Mouse (Mus musculus): ENCODE measurements around the gene Fam117a.
"Not testable (repeated sequence)": the region's sequence is repeated elsewhere in the genome, so short reads cannot be mapped to it uniquely, and the experiment has no call there.

Gene Fam117a

DNA sequence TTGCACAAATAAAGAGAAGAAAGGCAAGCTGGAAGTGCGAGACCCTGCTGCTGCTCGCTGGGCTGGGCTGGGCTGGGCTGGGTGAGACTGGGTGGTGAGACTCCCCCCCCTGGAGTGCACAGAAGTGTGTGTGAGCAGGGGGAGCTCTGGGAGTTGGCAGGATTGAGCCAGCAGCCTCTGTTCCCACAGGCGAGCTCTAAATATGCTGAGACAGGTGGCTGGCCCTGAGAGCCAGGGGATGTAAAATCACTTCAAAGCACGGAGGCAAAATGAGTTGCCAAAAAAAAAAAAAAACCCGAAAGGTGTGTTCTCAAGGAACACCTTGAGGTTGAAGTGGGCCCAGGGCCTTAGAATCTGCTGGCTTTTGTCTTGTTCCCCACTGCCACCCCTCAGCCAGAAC, 54.9 kb downstream of the Fam117a start:
- no peak for DNase-seq (ENCODE audit: extremely low spot score, low read depth, low spot score)

DNA sequence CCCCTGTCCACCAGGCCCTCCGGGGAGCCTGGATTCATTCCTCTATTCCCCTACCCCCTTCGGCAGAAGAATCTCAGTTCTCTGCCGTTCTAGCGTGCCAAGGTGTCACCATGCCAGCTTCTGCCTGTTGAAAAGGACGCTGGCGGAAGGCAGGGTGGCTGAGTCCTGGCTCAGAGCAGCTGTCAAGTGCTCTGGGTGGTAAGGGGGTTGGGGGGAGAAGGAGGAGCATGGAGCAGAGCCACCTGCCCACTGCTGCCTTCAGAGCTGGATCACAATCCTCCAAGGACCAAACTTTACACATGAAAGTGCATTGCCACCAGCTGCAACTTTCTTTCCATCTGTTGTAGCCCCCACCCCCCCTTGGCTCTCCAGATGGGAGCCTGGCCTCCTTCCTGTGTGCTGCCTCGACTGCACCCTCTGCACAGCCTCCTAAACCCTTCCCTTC, 55.4 kb downstream of the Fam117a start:
- no peak for DNase-seq (ENCODE audit: extremely low spot score, low read depth, low spot score)

DNA sequence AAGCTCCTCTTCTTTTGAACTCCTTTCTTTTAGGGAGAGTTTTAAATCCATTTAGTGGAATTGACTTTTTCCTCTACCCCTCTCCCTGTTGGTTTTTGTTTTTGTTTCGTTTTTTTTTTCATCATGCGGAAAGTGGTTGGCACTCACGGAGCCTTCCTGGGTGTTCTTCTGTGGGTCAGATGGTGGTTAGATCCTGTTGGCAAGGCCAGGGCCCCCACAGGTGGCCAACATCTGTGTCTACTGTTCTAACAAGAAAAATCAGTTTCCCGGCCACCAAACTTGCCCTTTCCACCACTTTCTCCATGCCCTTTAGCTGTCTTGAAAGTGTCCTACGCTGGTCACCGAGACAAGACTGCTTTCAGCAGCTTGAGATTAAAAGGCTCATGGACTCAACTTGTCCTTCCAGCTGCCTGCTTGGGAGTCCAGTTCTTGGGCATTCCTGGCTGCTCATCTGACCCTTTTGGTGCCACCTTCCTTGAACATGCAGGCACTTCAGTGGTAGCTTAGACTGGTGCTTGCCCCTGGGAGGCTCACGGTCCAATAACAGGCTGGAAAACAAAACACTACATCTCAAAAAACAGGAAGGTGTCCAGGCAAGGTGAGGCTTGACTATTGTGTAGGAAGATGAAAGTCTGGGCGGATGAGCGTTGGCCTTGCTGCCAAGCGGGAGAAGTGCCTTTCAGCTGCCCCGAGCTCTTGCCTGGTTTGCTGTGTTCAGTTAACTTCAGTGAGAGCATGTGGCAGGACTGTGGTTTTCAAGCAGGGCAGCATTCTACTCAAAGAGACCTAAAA, 56.1 kb downstream of the Fam117a start:
- DNase-seq (ENCODE audit: extremely low spot score, low read depth, low spot score) = no peak

DNA sequence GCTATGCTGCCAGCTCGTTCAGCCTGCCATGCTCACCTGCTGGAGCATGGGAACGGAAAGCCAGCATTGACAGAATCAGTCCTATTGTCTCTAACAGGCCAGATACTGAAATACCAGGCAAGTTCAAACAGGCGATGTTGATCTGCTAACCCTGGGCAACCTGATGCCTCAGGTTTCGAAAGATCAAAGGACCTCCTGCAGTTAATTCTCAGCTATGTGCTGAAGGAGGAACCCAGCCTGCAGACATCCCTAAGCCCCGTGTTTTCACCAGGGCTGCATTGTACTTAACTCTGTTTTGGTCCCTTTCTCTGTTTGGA, 56.6 kb downstream of the Fam117a start:
- DNase-seq (ENCODE audit: extremely low spot score, low read depth, low spot score) = no peak

DNA sequence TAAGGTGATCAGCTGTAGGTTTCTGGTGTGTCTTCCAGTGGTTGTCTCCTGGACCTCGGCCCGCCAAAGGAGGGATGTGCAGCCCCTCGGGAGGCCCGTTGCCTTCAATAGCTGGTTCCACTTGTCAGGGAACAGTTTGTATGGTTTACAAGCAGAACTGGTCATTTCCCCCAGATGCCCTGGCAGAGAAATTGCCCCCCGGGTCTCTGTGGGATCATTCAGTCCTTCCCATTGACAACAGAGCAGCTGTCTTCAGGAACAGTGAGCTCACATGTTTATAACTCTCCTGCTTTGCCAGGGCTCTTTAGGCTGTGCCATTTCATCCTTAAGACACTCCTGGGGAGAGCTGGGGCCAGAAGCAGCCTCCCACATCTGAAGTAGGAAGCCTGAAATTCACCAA, 57.3 kb downstream of the Fam117a start:
- no peak for DNase-seq (ENCODE audit: extremely low spot score, low read depth, low spot score)

DNA sequence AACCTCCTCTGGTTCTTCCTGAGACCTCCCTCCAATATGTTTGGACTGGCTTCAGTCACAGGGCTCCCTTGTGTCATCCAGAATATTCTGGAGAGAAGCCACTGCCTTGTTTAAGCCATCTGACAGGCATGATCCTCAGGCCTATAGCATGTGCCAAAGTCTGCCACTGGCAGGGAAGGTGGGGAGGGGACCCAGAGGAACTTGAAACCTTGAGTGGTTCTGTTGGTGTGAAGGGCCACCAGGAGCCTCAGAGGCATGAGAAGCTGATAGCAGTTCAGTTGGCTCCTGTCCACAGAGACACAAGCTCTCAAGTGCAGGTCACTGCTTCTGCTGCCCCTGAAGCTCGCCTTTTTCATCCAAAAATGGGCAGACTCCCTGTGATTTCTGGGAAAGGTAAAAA, 59.7 kb downstream of the Fam117a start:
- no peak for DNase-seq (ENCODE audit: extremely low spot score, low read depth, low spot score)

DNA sequence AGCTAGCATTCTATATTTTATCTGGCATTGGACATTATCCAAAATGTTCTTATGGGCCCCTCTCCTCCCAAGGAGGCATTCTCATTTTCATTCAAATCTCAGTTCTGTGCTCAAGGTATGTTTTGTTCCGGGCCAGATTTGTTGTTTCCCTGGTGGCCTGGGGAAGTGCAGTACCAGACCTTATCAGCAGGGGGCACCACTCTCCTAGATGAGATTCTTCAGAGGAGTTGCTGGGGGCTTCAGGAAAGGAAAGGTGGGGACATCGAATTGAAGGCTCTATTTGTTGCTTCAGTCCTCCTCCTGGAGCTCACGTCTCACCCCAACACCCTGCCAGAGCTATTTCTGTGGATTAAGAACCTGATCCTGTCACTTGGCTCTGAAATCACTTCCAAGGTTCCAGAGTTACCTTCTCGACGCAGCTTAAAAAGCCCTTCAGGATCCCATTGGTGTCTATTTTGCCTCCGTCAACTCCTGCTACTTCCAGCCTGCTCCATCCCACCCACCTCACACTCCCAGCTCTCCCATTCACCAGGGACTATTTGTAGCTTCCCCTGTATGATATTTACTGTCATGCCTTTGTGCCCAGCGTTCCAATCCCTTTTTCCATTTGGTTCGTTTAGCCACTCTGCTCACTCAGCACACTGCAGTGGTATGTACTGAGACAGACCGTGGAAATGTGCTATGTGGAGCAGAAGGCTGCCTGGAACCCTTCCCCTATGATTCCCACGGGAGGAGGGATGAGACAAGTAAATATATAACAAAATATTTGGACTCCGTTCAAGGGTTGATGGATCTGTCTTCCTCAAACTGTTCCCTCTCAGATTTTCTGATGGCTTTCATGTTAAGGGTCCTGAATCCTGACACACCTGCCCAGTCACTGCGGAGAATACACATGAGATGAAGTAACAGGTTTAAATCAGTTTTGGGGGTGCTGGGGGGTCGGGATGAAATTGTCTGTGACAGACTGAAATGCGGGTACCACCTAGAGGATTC, 61.3 kb downstream of the Fam117a start:
- DNase-seq (ENCODE audit: extremely low spot score, low read depth, low spot score) = no peak

DNA sequence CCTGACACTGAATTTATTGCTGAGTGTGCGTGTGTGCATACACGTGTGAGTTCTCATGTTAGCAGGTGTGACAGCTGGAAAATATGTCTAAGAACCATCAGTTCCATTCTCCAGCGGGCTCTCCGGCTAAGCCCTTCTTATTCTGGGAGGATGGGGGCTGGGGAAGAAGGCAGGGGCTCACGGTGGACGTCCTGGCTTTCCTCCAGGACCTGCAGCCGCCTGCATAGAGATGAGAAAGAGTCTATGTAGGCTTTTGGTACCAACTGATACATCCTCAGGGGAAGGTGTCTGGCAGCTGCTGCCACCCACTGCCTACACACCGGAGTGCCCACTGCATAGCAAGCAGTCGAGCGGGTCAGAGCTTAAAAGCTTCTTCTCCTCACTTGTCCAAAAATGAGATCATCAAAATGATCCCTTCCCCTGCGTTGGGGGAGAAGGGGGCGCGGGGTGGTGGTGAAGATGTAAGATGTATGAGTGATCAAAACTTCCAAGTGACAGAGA, 62.8 kb downstream of the Fam117a start:
- DNase-seq (ENCODE audit: extremely low spot score, low read depth, low spot score) = no peak

DNA sequence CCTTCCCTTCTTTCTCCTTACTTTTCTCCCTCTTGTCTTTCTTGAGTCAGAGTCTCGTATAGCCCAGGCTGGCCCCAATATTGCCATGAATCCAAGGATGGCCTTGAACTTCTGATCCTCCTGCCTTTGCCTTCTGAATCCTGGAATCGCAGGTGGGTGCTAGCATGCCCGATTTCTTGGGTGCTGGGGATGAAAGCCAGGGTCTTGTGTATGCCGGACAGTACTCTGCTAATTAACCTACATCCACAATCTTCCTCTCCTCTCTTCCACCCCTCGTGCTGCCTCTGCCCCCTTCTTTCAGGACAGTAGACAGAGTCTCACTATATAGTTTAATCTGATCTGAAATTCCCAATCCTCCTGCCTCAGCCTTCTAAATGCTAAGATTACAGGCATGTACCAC, 64.8 kb downstream of the Fam117a start:
- DNase-seq (ENCODE audit: extremely low spot score, low read depth, low spot score) = no peak

DNA sequence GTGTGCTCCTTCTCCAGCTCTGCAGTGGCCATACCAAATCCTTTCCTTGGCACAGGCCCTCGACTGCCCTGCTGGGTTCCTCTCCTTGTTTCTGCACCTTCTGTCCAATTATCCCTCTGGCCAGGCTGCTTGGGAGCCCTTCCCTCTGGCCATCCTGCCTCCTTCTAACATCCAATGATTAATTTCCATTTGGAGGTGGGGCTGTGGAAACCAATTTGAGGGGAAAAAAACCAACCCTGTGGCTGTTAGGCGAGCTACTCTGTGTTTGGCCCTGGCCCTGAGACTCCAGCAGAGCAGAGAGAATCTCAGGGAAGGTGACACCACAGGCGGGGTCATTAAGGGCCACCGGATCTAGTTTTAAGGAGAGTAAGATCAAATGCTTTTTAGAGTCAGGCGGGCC, 65.4 kb downstream of the Fam117a start:
- DNase-seq (ENCODE audit: extremely low spot score, low read depth, low spot score) = no peak

DNA sequence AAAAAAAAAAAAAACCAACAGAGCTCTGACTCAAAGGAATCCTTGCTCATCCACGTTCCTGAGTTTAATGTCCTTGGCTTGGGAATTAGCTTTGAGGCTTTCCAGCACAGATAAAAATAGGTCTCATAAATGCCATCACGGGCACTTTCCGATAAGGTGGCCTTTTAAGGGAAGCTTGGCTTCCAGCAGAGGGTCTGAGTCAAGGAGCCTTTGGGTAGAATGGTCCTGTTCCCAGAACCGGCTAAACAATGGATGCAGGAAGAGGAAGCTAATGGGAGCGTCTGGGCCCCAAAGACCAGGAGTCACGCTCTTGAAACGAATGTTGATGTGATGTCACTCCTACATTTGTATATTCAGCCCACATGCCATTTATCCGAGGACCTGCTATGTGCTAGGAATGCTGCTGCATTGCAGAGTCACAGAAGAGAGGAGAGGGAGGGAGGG, 65.9 kb downstream of the Fam117a start:
- no peak for DNase-seq (ENCODE audit: extremely low spot score, low read depth, low spot score)

DNA sequence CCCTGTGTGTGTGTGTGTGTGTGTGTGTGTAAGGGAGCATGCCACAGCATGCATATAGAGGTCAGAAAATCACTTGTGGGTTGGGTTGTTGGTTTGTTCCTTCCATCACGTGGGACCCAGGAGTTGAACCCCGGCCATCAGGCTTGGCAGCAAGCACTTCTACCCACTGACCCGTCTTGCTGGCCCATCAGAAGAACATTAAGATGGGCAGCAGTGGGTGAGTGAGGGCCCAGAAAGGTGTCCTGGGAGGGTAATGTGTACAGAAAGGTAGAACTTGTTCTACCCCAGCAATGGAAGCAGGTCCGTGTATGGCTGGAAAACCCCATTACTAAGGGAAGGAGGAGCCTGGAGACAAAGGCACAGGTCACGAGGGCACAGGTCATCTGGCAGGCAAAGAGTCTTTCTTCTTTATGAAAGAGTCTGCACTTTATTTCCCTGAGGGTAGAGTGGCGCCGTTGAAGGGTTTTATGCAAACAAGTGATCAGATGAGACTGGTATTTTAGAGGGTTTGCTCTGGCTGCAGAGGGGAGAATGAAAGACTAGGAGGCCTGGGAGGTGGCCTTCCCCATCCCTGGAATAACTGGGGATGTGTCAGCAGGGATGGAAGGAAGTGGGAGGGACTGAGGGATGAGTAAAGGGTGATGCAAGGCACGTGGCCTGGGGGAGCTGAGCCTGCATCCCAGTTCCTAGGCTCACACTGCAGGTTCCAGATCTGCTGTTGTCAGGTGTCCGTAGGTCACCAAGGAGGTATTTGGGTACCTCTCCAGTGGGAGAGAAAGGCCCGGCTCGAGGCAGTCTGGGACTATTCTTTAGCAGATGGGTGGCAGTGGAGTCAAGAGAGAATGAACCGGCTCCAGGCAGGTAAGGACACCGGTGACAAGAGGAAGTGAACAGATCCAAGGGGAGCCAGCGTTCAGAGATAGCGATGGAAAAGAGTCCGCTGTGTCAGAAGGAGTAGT, 66.8 kb downstream of the Fam117a start:
- DNase-seq (ENCODE audit: extremely low spot score, low read depth, low spot score) = no peak

DNA sequence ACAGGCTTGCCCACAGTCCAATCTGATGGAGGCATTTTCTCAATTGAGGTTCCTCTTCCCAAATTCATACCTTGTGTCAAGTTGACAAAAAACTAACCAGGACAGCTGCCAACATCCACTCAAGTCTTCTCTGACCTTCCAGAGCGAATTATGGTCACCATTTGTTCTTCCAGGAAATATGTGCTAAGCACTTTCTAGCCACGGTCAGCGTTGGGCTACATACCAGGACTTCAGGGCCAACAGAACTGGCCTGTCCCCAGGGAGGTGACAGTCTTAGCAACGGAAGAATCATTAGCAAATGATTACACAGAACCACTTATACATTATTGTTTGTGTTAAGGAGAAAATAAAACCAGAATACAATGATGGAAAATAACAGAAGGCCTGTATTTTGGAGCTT, 69.0 kb downstream of the Fam117a start:
- DNase-seq (ENCODE audit: extremely low spot score, low read depth, low spot score) = no peak

DNA sequence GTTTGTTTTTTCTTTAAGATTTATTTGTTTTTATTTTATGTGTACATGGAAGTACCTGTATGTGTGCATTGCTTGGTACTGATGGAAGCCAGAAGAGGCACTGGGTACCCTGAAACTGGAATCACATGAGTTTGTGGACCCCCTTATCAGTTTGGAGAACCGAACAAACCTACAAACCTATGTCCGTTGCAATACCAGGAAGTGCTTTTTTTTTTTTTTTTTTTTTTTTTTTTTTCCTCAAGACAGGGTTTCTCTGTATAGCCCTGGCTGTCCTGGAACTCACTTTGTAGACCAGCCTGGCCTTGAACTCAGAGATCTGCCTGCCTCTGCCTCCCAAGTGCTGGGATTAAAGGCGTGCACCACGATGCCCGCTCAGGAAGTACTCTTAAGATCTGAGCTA, 69.6 kb downstream of the Fam117a start:
- not testable (repeated sequence) for DNase-seq (ENCODE audit: extremely low spot score, low read depth, low spot score)

DNA sequence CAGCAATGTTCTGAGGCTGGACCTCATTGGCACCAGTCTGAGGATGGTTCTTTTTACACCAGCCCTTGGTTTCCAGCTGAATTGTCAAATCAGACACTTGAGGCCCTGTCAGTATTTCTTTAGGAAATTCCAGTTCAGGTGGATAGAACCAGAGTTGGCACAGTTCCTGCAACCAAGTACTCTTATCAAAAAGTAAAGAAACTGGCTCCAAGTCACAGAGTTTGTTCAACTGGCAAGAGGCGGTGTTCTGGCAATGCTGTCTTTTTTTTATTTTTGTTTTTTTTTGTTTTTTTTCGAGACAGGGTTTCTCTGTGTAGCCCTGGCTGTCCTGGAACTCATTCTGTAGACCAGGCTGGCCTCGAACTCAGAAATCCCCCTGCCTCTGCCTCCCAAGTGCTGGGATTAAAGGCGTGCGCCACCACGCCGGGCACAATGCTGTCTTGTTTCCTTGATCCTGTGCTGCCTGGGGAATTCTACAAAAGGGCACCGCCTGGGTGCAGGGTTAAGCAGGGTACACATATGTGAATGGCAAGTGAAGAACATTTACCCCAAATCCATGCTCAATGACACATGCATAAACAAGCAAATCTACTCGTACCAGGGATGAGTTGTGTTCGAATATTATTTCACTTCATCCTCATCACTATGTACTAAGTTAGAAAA, 72.8 kb downstream of the Fam117a start:
- DNase-seq (ENCODE audit: extremely low spot score, low read depth, low spot score) = no peak

DNA sequence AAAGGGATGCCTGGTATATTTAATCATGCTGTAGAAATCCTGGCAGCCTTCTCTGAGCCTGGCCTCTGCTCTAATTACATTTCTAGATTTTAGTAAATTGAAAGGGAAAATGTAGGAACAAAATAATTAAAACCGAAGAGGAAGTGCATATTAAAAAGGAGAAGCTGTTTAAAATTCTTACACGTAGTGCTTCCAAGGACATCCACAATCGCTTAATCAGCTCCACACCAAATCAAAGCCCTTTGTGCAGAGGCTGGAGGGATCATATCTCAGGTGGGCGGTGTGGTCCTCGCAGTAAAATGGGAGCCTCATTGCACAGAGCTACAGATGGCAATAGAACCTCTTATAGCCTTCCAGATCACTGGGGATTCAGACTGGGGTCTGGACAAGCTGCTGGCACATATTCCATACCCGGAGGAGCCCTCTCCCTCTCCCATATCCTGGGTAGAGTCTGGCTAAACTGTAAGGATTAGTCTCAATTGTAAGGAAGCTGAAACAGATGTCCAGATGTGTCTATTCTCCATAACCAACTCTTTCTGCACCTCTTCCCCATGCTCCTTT, 74.7 kb downstream of the Fam117a start:
- no peak for DNase-seq (ENCODE audit: extremely low spot score, low read depth, low spot score)

DNA sequence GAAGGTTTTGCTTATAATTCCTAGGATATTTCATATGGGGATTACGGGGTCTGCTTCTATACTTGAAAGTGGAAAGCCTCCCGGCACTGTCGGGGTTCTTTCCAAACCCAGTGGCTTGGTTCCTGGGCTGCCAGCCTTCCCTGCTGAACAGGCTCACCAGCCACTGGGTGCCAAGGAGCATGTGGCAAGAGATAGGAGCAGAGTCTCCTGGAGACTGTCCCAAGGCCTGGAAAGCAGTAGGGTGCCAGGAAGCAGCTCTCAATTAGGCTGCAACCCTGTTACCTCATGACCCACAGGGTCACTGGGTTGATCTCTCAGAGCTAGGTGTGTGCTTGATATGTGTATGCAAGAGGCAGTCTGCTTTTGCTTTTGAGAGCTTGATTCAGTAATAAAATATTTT, 75.8 kb downstream of the Fam117a start:
- DNase-seq (ENCODE audit: extremely low spot score, low read depth, low spot score) = no peak

DNA sequence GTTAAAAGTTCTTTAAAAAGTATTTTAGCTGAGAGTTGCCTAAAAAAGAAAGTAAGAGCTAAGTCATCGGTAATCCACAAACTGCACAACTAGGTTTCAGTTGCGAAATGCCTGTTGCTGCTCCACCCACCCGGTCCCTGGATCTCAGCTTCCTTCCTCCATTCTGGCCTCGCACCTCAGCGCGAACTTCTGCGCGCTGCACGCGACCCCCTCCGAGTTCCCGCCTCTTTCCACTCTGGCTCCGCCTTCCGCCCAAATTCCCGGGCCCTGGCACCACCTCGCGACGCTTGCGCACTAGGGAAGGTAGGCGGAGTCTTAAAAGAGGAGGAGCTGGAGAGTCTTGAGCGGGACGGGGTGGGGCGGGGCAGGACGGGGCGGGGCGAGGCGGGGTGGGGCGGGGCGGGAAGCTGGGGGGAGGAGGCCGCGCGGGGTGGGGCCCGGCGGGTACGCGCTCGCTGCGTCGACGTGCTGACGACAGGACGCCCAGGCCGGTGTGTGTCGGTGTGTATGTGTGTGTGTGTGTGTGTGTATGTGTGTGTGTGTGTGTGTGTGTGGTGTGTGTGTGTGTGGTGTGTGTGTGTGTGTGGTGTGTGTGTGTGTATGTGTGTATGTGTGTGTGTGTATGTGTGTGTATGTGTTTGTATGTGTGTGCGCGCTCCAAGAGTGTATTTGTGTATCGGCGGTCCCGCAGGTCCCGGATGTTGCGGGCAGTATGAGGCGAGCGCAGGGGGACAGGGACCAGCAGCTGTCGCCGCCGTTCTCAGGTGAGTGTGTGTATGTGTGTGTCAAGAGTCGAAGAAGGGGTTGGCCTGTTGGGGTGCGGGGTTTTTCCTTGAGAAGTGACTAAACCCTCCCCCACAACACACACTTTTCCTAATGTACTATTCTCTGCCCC, 77.1 kb downstream of the Fam117a start, which contains the start of gene Spop:
Gene Spop (plus strand): TSS at position 440 of the 895 bp plus-strand sequence.
- peak; percentile 70 for DNase-seq (ENCODE audit: extremely low spot score, low read depth, low spot score)
